9 mouse cellular contexts compared by ENCODE assay signal in the genomic region with DNA sequence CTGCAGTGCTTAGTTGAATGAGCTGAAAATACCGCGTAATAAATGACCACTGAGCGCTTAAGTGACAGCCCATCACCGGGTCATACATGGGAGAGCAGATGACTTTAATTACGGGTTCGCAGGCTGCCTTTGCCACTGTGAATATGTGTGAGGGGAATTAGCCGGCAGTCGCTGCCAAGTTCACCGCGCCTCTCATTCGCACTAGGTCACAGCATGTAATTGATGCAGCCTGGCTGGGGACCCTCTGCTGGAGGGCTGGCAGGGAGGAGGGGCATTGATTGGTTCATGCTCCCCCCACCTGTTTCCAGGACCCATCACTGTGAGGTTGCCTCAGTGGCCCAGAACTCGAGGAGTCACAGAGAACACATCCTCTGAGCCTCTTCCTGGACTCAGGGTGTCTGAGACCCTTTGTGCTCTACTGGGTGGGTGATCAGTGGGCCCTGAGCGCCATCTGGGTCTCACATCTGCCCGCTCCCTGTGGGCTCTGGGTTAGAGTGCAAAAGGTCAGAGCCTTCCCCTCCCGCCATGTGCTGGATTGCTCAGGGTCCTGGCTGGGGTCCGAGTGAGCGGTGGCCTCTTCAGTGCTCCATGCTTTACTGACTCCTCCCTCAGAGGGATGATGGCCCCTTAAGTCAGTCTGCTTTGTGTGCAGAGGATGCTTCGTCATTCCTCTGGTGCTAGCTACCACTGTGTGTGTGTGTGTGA. TPM values are rescaled to one million over a fixed set of nuclear protein-coding genes. Genes with fewer than 3 reads are reported as not detected.
DNase-seq lines count a peak whose midpoint lies in the region; ATAC-seq lines count a peak whose summit lies in the region.
"Had no signal": no experiment of that assay in that cellular context is flagged by ENCODE, and none has a peak within 500 bp of the region (broad histone marks: within the 10 kb centered on the region; RNA-seq: fewer than 3 reads in every experiment).

No protein-coding gene starts in this region.

- H3K27me3 ChIP-seq in forebrain, embryonic 14.5 days (replicated peaks; ENCODE audit: control insufficient read depth, insufficient read depth, low read length), result no peaks in the 10 kb centered on the region
- no peaks in the 10 kb centered on the region for H3K27me3 ChIP-seq in limb, embryonic 11.5 days (ENCODE audit: control insufficient read depth, insufficient read depth, low read length)
- no peaks in the 10 kb centered on the region for H3K27me3 ChIP-seq in neural tube, embryonic 13.5 days
- H3K27me3 ChIP-seq: heart, embryonic 13.5 days had no signal

- ATAC-seq in forebrain, embryonic 14.5 days, result peak; percentile 81
- ATAC-seq in limb, embryonic 11.5 days (ENCODE audit: insufficient number of reproducible peaks, low FRiP score, low TSS enrichment, low read depth), result no peak
- peak; percentile 57 for ATAC-seq in neural tube, embryonic 13.5 days (ENCODE audit: low read depth)

- no peak overlapping the region for H3K4me3 ChIP-seq in forebrain, embryonic 14.5 days (ENCODE audit: low read depth, low read length)
- H3K4me3 ChIP-seq in limb, embryonic 11.5 days (ENCODE audit: low read depth, low read length), result no peak overlapping the region
- H3K4me3 ChIP-seq in neural tube, embryonic 13.5 days, result no peak overlapping the region
- H3K4me3 ChIP-seq: heart, embryonic 13.5 days had no signal

- no peak overlapping the region for H3K9ac ChIP-seq in forebrain, embryonic 14.5 days (ENCODE audit: low read length)
- H3K9ac ChIP-seq in limb, embryonic 11.5 days (ENCODE audit: low read length), result no peak overlapping the region
- H3K9ac ChIP-seq in neural tube, embryonic 13.5 days, result no peak overlapping the region
- H3K9ac ChIP-seq: heart, embryonic 13.5 days had no signal

- peak; percentile 17 for DNase-seq in embryo, embryonic 9.5 days (ENCODE audit: extremely low spot score)
- peak; percentile 82 for DNase-seq in forebrain, embryonic 14.5 days (ENCODE audit: low spot score)
- DNase-seq in limb, embryonic 11.5 days (ENCODE audit: low spot score), result peak; percentile 58
- no peak for DNase-seq in frontal cortex, postnatal 36 days (ENCODE audit: low spot score in 2 of 2)
- no peak for DNase-seq in spleen, postnatal 14 days (ENCODE audit: low spot score in 2 of 2)
- no peak for DNase-seq in layer of hippocampus, postnatal 36 days
- DNase-seq: cerebellum, adult 11-12 months had no signal

- 16% methylated on average over 18 of the region's 18 CpGs for WGBS in forebrain, embryonic 14.5 days
- WGBS in limb, embryonic 11.5 days, result 28% methylated on average over 18 of the region's 18 CpGs
- whole genome bisulfite sequencing in neural tube, embryonic 13.5 days, result 30% methylated on average over 18 of the region's 18 CpGs

- no peaks in the 10 kb centered on the region for H3K9me3 ChIP-seq in forebrain, embryonic 14.5 days (replicated peaks; ENCODE audit: control insufficient read depth, low read length)
- no peaks in the 10 kb centered on the region for H3K9me3 ChIP-seq in limb, embryonic 11.5 days (ENCODE audit: control insufficient read depth, low read length)
- no peaks in the 10 kb centered on the region for H3K9me3 ChIP-seq in neural tube, embryonic 13.5 days

- no peak overlapping the region for H3K27ac ChIP-seq in forebrain, embryonic 14.5 days (ENCODE audit: low read depth, low read length)
- no peak overlapping the region for H3K27ac ChIP-seq in limb, embryonic 11.5 days (replicated peaks; ENCODE audit: low read depth, low read length)
- peak overlapping the region; percentile 28; the same call in 1 of the 2 replicates for H3K27ac ChIP-seq in neural tube, embryonic 13.5 days (replicated peaks)
- H3K27ac ChIP-seq: heart, embryonic 13.5 days had no signal

- no peaks in the 10 kb centered on the region for H3K36me3 ChIP-seq in forebrain, embryonic 14.5 days (ENCODE audit: control insufficient read depth, insufficient read depth, low read length)
- H3K36me3 ChIP-seq in limb, embryonic 11.5 days (ENCODE audit: control insufficient read depth, insufficient read depth, low read length), result no peaks in the 10 kb centered on the region
- H3K36me3 ChIP-seq in neural tube, embryonic 13.5 days, result peaks cover 12% of the 10 kb centered on the region

- peaks cover 9% of the 10 kb centered on the region for H3K4me1 ChIP-seq in forebrain, embryonic 14.5 days (ENCODE audit: control insufficient read depth, insufficient read depth, low read length)
- peaks cover 7% of the 10 kb centered on the region for H3K4me1 ChIP-seq in limb, embryonic 11.5 days (ENCODE audit: control insufficient read depth, insufficient read depth, low read length)
- peaks cover 18% of the 10 kb centered on the region for H3K4me1 ChIP-seq in neural tube, embryonic 13.5 days (replicated peaks)
- H3K4me1 ChIP-seq: heart, embryonic 13.5 days had no signal

- no peak overlapping the region for H3K4me2 ChIP-seq in forebrain, embryonic 14.5 days (ENCODE audit: low read length)
- H3K4me2 ChIP-seq in limb, embryonic 11.5 days (ENCODE audit: low read depth, severe bottlenecking), result no peak overlapping the region; the same call in 1 of the 2 replicates
- H3K4me2 ChIP-seq in neural tube, embryonic 13.5 days, result no peak overlapping the region
- H3K4me2 ChIP-seq: heart, embryonic 13.5 days had no signal

RNA-seq across cellular contexts. Expression of a gene that starts 34.7 kb away (rescaled TPM):
- 11.2 and 13.4 TPM in 2 replicates for polyA plus RNA-seq in forebrain, embryonic 14.5 days (2014; fragmentation: Nextera tagmentation; extraction: Ambion mirVana)
- polyA plus RNA-seq in limb, embryonic 11.5 days (2014; fragmentation: Nextera tagmentation; extraction: Ambion mirVana), result 3.6 and 3.7 TPM in 2 replicates
- polyA plus RNA-seq in neural tube, embryonic 13.5 days (2015; fragmentation: Nextera tagmentation; extraction: Ambion mirVana), result 29.3 and 32.6 TPM in 2 replicates
- total RNA-seq in layer of hippocampus, postnatal 36 days (2021), result 100 to 1,000 TPM; 725 to 726 TPM

RNA-seq across cellular contexts. Expression of a gene that starts 35.9 kb away (rescaled TPM):
- 3.6 and 4.4 TPM in 2 replicates for polyA plus RNA-seq in forebrain, embryonic 14.5 days (2014; fragmentation: Nextera tagmentation; extraction: Ambion mirVana)
- 2.6 and 2.7 TPM in 2 replicates for polyA plus RNA-seq in limb, embryonic 11.5 days (2014; fragmentation: Nextera tagmentation; extraction: Ambion mirVana)
- 4.9 and 5.4 TPM in 2 replicates for polyA plus RNA-seq in neural tube, embryonic 13.5 days (2015; fragmentation: Nextera tagmentation; extraction: Ambion mirVana)
- 10 to 100 TPM; 26.6 to 30.1 TPM for total RNA-seq in layer of hippocampus, postnatal 36 days (2021)

Comparison
In these comparisons a context has a peak if more than half of its experiments do, and no peak if none do; other contexts are left out.
1. DNase-seq: peak in embryo, embryonic 9.5 days (single experiment), forebrain, embryonic 14.5 days (single experiment) and limb, embryonic 11.5 days (single experiment); none in frontal cortex, postnatal 36 days (0 of 2), spleen, postnatal 14 days (0 of 2) and layer of hippocampus, postnatal 36 days (0 of 2).